Mouse (Mus musculus): ENCODE data around the gene Scn8a. TPM values are rescaled to one million over a fixed set of nuclear protein-coding genes. Genes with fewer than 3 reads are reported as not detected.

The Scn8a gene
- polyA plus RNA-seq, 1 experiment = not detected

- no peak for TF ChIP-seq MYOG (IDR thresholded peaks at IDR 0.05; ENCODE audit: control insufficient read depth, extremely low read depth, insufficient read length)
- no peak for TF ChIP-seq CTCF (IDR thresholded peaks at IDR 0.05; ENCODE audit: control insufficient read depth, insufficient read depth, insufficient read length)
- no peak overlapping the region for H3K4me3 ChIP-seq (ENCODE audit: insufficient read depth, poor library complexity, severe bottlenecking)
These were observed 11.7 kb downstream of the Scn8a start for GRCm38 (mm10) chr15:100881385-100881784.

GRCm38 (mm10) chr15:100884481-100884880 is 14.8 kb downstream of the Scn8a start:
- Histone ChIP-seq H3K79me3 (ENCODE audit: low read depth) (no peaks in the 10 kb centered on the region), H3K36me3 (ENCODE audit: control insufficient read depth, insufficient read depth) (no peaks in the 10 kb centered on the region), H3K79me2 (ENCODE audit: control insufficient read depth, insufficient read depth) (no peaks in the 10 kb centered on the region), H3ac (ENCODE audit: control insufficient read depth, insufficient read length, low read depth) (no peak overlapping the region), H3K4me3 (ENCODE audit: insufficient read depth, poor library complexity, severe bottlenecking) (no peak overlapping the region), H3K27me3 (ENCODE audit: control insufficient read depth, insufficient read depth, insufficient read length) (peaks cover 42% of the 10 kb centered on the region)
- TF ChIP-seq MYOG (IDR thresholded peaks at IDR 0.05; ENCODE audit: control insufficient read depth, extremely low read depth, insufficient read length) (no peak), FOSL1 (IDR thresholded peaks at IDR 0.05; ENCODE audit: insufficient read depth, low read length, poor library complexity, severe bottlenecking) (no peak), MYOD1 (IDR thresholded peaks at IDR 0.05; ENCODE audit: control insufficient read depth, insufficient read length, low read depth) (no peak), USF1 (IDR thresholded peaks at IDR 0.05; ENCODE audit: low read depth) (no peak)

More at GRCm38 (mm10) chr15:100881385-100881784, 11.7 kb downstream of the Scn8a start:
- no peaks in the 10 kb centered on the region for H3K36me3 ChIP-seq (ENCODE audit: control insufficient read depth, insufficient read depth)
- H3K79me3 ChIP-seq (ENCODE audit: low read depth) = no peaks in the 10 kb centered on the region
- no peak overlapping the region for H3ac ChIP-seq (ENCODE audit: control insufficient read depth, insufficient read length, low read depth)
- peaks cover 56% of the 10 kb centered on the region for H3K27me3 ChIP-seq (ENCODE audit: control insufficient read depth, insufficient read depth, insufficient read length)
- H3K79me2 ChIP-seq (ENCODE audit: control insufficient read depth, insufficient read depth) = no peaks in the 10 kb centered on the region

DNA sequence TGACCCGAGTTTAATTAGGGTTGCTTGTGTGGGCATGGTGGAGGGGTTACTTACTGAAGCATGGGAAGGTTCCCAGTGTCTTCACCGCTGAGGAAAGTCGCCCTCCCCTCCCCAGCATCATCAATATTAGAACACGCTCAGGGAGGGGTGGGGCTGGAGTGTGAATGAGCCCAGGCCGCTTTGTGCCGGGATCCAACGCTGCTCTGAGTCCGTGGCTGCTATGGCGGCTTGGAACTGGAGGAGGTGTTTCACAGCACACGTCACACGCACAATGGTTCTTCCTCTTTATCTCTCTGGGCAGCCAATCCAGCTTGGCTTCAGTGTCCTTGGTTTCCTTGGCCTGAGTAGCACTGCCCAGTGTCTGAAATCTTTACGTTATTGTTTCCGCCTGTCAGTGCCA is 22.3 kb downstream of the Scn8a start:
- peaks cover 19% of the 10 kb centered on the region for H3K27me3 ChIP-seq (ENCODE audit: control insufficient read depth, insufficient read depth, insufficient read length)

DNA sequence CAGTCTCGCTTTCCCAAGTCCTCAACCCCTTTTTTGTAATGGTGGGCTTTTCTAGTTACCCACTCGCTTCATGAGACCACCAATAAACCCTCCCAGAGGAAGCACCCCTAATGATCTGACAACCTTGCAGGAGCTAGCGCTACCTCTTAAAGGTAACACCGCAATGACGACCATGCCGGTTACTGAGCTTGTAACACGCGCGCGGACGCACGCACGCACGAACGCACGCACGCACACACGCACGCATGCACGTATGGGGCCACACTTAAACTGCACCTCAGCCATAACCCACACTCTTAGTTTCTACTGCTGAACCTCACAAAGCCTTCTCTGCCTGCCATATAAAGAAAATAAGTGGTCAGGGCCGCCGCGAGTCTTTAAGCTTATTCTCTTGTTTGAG is 26.8 kb downstream of the Scn8a start:
- Histone ChIP-seq H3ac (ENCODE audit: control insufficient read depth, insufficient read length, low read depth) (no peak overlapping the region), H3K36me3 (ENCODE audit: control insufficient read depth, insufficient read depth) (no peaks in the 10 kb centered on the region), H3K4me3 (ENCODE audit: insufficient read depth, poor library complexity, severe bottlenecking) (no peak overlapping the region), H3K79me3 (ENCODE audit: low read depth) (no peaks in the 10 kb centered on the region), H3K79me2 (ENCODE audit: control insufficient read depth, insufficient read depth) (no peaks in the 10 kb centered on the region), H3K27me3 (ENCODE audit: control insufficient read depth, insufficient read depth, insufficient read length) (peaks cover 19% of the 10 kb centered on the region)
- TF ChIP-seq MYOG (IDR thresholded peaks at IDR 0.05; ENCODE audit: control insufficient read depth, extremely low read depth, insufficient read length) (no peak), CTCF (IDR thresholded peaks at IDR 0.05; ENCODE audit: control insufficient read depth, insufficient read depth, insufficient read length) (no peak), USF1 (IDR thresholded peaks at IDR 0.05; ENCODE audit: low read depth) (no peak), MYOD1 (IDR thresholded peaks at IDR 0.05; ENCODE audit: control insufficient read depth, insufficient read length, low read depth) (no peak), MAX (IDR thresholded peaks at IDR 0.05) (no peak), CEBPB (IDR thresholded peaks at IDR 0.05; ENCODE audit: low read depth) (no peak), FOSL1 (IDR thresholded peaks at IDR 0.05; ENCODE audit: insufficient read depth, low read length, poor library complexity, severe bottlenecking) (no peak)

More for the DNA sequence above, 22.3 kb downstream of the Scn8a start:
- Histone ChIP-seq H3K79me3 (ENCODE audit: low read depth) (no peaks in the 10 kb centered on the region), H3K4me3 (ENCODE audit: insufficient read depth, poor library complexity, severe bottlenecking) (no peak overlapping the region), H3K36me3 (ENCODE audit: control insufficient read depth, insufficient read depth) (no peaks in the 10 kb centered on the region), H3K79me2 (ENCODE audit: control insufficient read depth, insufficient read depth) (no peaks in the 10 kb centered on the region), H3ac (ENCODE audit: control insufficient read depth, insufficient read length, low read depth) (no peak overlapping the region)
- no peak for TF ChIP-seq FOSL1 (IDR thresholded peaks at IDR 0.05; ENCODE audit: insufficient read depth, low read length, poor library complexity, severe bottlenecking)
- TF ChIP-seq CEBPB (IDR thresholded peaks at IDR 0.05; ENCODE audit: low read depth) = no peak
- no peak for TF ChIP-seq USF1 (IDR thresholded peaks at IDR 0.05; ENCODE audit: low read depth)
- no peak for TF ChIP-seq MAX (IDR thresholded peaks at IDR 0.05)
- TF ChIP-seq MYOD1 (IDR thresholded peaks at IDR 0.05; ENCODE audit: control insufficient read depth, insufficient read length, low read depth) = no peak
- no peak for TF ChIP-seq CTCF (IDR thresholded peaks at IDR 0.05; ENCODE audit: control insufficient read depth, insufficient read depth, insufficient read length)
- no peak for TF ChIP-seq MYOG (IDR thresholded peaks at IDR 0.05; ENCODE audit: control insufficient read depth, extremely low read depth, insufficient read length)

- TF ChIP-seq MYOG (IDR thresholded peaks at IDR 0.05; ENCODE audit: control insufficient read depth, extremely low read depth, insufficient read length) (no peak), FOSL1 (IDR thresholded peaks at IDR 0.05; ENCODE audit: insufficient read depth, low read length, poor library complexity, severe bottlenecking) (no peak), CTCF (IDR thresholded peaks at IDR 0.05; ENCODE audit: control insufficient read depth, insufficient read depth, insufficient read length) (no peak), MAX (IDR thresholded peaks at IDR 0.05) (no peak), CEBPB (IDR thresholded peaks at IDR 0.05; ENCODE audit: low read depth) (no peak), MYOD1 (IDR thresholded peaks at IDR 0.05; ENCODE audit: control insufficient read depth, insufficient read length, low read depth) (no peak), USF1 (IDR thresholded peaks at IDR 0.05; ENCODE audit: low read depth) (no peak)
- H3K79me2 ChIP-seq (ENCODE audit: control insufficient read depth, insufficient read depth) = no peaks in the 10 kb centered on the region
- H3K27me3 ChIP-seq (ENCODE audit: control insufficient read depth, insufficient read depth, insufficient read length) = peaks cover 32% of the 10 kb centered on the region
- no peak overlapping the region for H3K4me3 ChIP-seq (ENCODE audit: insufficient read depth, poor library complexity, severe bottlenecking)
- H3K36me3 ChIP-seq (ENCODE audit: control insufficient read depth, insufficient read depth) = no peaks in the 10 kb centered on the region
- no peaks in the 10 kb centered on the region for H3K79me3 ChIP-seq (ENCODE audit: low read depth)
- no peak overlapping the region for H3ac ChIP-seq (ENCODE audit: control insufficient read depth, insufficient read length, low read depth)
These were observed 34.2 kb downstream of the Scn8a start for GRCm38 (mm10) chr15:100903811-100904210.

DNA sequence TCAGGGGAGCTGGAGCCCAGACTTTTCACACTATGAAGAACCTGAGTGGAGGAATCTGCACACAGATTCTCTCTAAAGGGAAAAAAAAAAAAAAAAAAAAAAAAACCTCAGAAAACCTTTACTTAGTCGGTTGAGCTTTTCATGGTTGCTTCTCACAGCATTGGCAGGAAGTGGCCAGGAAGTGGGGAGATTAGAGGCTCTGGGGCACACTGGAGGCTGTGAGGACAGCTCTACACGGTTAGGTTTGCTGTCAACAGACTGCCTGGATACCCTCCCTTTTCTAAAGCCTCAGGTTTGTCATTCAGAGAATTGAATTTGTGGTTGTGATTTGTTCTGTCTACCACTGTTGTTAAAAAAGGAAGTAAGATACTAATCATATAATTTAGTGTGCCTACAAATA is 35.3 kb downstream of the Scn8a start:
- H3K36me3 ChIP-seq (ENCODE audit: control insufficient read depth, insufficient read depth) = no peaks in the 10 kb centered on the region

More for the DNA sequence above, 35.3 kb downstream of the Scn8a start:
- TF ChIP-seq MAX (IDR thresholded peaks at IDR 0.05) (no peak), MYOG (IDR thresholded peaks at IDR 0.05; ENCODE audit: control insufficient read depth, extremely low read depth, insufficient read length) (no peak), FOSL1 (IDR thresholded peaks at IDR 0.05; ENCODE audit: insufficient read depth, low read length, poor library complexity, severe bottlenecking) (no peak), MYOD1 (IDR thresholded peaks at IDR 0.05; ENCODE audit: control insufficient read depth, insufficient read length, low read depth) (no peak), USF1 (IDR thresholded peaks at IDR 0.05; ENCODE audit: low read depth) (no peak), CEBPB (IDR thresholded peaks at IDR 0.05; ENCODE audit: low read depth) (no peak), CTCF (IDR thresholded peaks at IDR 0.05; ENCODE audit: control insufficient read depth, insufficient read depth, insufficient read length) (no peak)
- Histone ChIP-seq H3K79me3 (ENCODE audit: low read depth) (no peaks in the 10 kb centered on the region), H3ac (ENCODE audit: control insufficient read depth, insufficient read length, low read depth) (no peak overlapping the region), H3K4me3 (ENCODE audit: insufficient read depth, poor library complexity, severe bottlenecking) (no peak overlapping the region), H3K79me2 (ENCODE audit: control insufficient read depth, insufficient read depth) (no peaks in the 10 kb centered on the region), H3K27me3 (ENCODE audit: control insufficient read depth, insufficient read depth, insufficient read length) (peaks cover 35% of the 10 kb centered on the region)
